ENCODE assay signal across 12 mouse cellular contexts in the genomic region with DNA sequence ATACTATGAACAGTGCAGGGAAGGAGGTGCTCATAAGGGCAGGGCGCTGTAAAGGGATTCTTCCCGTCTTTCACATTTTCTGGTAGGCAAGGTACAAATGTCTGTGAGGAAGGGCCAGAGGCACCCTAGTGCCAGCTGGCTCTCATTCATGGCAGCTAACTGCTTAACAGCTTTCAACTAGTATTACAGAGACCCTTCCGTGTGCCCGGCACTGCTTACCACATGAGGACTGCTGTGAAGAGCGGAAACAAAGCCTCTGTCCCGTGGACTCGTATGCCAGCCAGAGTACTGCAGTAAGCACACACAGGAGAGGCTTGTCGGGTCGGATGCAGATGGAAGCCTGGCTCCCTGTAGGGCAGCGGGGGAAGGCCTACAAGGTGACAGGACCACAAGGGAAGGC.
DNase-seq lines count a peak whose midpoint lies in the region; ATAC-seq and TF ChIP-seq lines count a peak whose summit lies in the region.
"Had no signal": no experiment of that assay in that cellular context is flagged by ENCODE, and none has a peak within 500 bp of the region (broad histone marks: within the 10 kb centered on the region; RNA-seq: fewer than 3 reads in every experiment).

No protein-coding gene starts in this region.

- ATAC-seq in forebrain, embryonic 11.5 days (replicated peaks; ENCODE audit: low FRiP score) = no peak
- peak; percentile 55; the same call in 1 of the 2 replicates for ATAC-seq in midbrain, embryonic 13.5 days
- no peak for ATAC-seq in embryonic facial prominence, embryonic 13.5 days (ENCODE audit: insufficient number of reproducible peaks, insufficient read depth, low FRiP score, low TSS enrichment, low read depth)
- no peak for ATAC-seq in midbrain, postnatal 0 days (ENCODE audit: low FRiP score)
- ATAC-seq: lung, postnatal 0 days had no signal

- H3K9me3 ChIP-seq in forebrain, embryonic 10.5 days = no peaks in the 10 kb centered on the region
- H3K9me3 ChIP-seq in forebrain, embryonic 11.5 days (ENCODE audit: control insufficient read depth, low read length) = no peaks in the 10 kb centered on the region
- no peaks in the 10 kb centered on the region for H3K9me3 ChIP-seq in midbrain, embryonic 13.5 days
- H3K9me3 ChIP-seq in midbrain, embryonic 10.5 days (replicated peaks) = no peaks in the 10 kb centered on the region
- H3K9me3 ChIP-seq in embryonic facial prominence, embryonic 13.5 days = no peaks in the 10 kb centered on the region
- no peaks in the 10 kb centered on the region for H3K9me3 ChIP-seq in midbrain, postnatal 0 days (ENCODE audit: low read length)

- WGBS in forebrain, embryonic 10.5 days = 81% methylated on average over 10 of the region's 10 CpGs
- WGBS in forebrain, embryonic 11.5 days = 76% methylated on average over 10 of the region's 10 CpGs
- WGBS in midbrain, embryonic 13.5 days = 78% methylated on average over 10 of the region's 10 CpGs
- WGBS in midbrain, embryonic 10.5 days = 79% methylated on average over 10 of the region's 10 CpGs
- WGBS in embryonic facial prominence, embryonic 13.5 days = 40% methylated on average over 10 of the region's 10 CpGs
- WGBS in midbrain, postnatal 0 days = 48% methylated on average over 10 of the region's 10 CpGs

- no peak for DNase-seq in forebrain, embryonic 10.5 days (ENCODE audit: extremely low spot score, low spot score)
- no peak for DNase-seq in forebrain, embryonic 11.5 days (ENCODE audit: low spot score)
- DNase-seq in midbrain, embryonic 10.5 days (ENCODE audit: low spot score) = no peak
- peak; percentile 67 for DNase-seq in midbrain, postnatal 0 days (ENCODE audit: low spot score)
- DNase-seq in retina, postnatal 1 day = no peak
- DNase-seq in Muller cell, postnatal 12 days (ENCODE audit: inconsistent ontology term) = no peak
- DNase-seq: heart, adult 18-20 months; liver; thymus, postnatal 14 days had no signal

- 0 out of 2 replicates have a peak, but pooled peaks cover 4% of the 10 kb centered on the region for H3K27me3 ChIP-seq in forebrain, embryonic 10.5 days (ENCODE audit: poor library complexity, severe bottlenecking)
- no peaks in the 10 kb centered on the region for H3K27me3 ChIP-seq in forebrain, embryonic 11.5 days (ENCODE audit: control insufficient read depth, insufficient read depth, low read length)
- no peaks in the 10 kb centered on the region for H3K27me3 ChIP-seq in midbrain, embryonic 13.5 days
- no peaks in the 10 kb centered on the region for H3K27me3 ChIP-seq in midbrain, embryonic 10.5 days (ENCODE audit: low read depth, poor library complexity, severe bottlenecking)
- H3K27me3 ChIP-seq in embryonic facial prominence, embryonic 13.5 days = no peaks in the 10 kb centered on the region
- H3K27me3 ChIP-seq in midbrain, postnatal 0 days (ENCODE audit: insufficient read depth, low read length) = no peaks in the 10 kb centered on the region

- H3K27ac ChIP-seq in forebrain, embryonic 10.5 days = peak overlapping the region; percentile 40; the same call in 1 of the 2 replicates
- H3K27ac ChIP-seq in forebrain, embryonic 11.5 days (ENCODE audit: low read depth, low read length) = no peak overlapping the region
- H3K27ac ChIP-seq in midbrain, embryonic 13.5 days = no peak overlapping the region
- H3K27ac ChIP-seq in midbrain, embryonic 10.5 days (replicated peaks) = no peak overlapping the region
- peak overlapping the region; percentile 36 for H3K27ac ChIP-seq in embryonic facial prominence, embryonic 13.5 days
- no peak overlapping the region for H3K27ac ChIP-seq in midbrain, postnatal 0 days (ENCODE audit: low read depth, low read length)

- no peak overlapping the region for H3K4me3 ChIP-seq in forebrain, embryonic 10.5 days
- H3K4me3 ChIP-seq in forebrain, embryonic 11.5 days (ENCODE audit: low read depth, low read length) = no peak overlapping the region
- H3K4me3 ChIP-seq in midbrain, embryonic 13.5 days (replicated peaks) = no peak overlapping the region
- no peak overlapping the region for H3K4me3 ChIP-seq in midbrain, embryonic 10.5 days
- no peak overlapping the region for H3K4me3 ChIP-seq in embryonic facial prominence, embryonic 13.5 days
- H3K4me3 ChIP-seq in midbrain, postnatal 0 days (ENCODE audit: low read depth, low read length) = no peak overlapping the region

- H3K4me1 ChIP-seq in forebrain, embryonic 10.5 days = peaks cover 4% of the 10 kb centered on the region; the same call in 1 of the 2 replicates
- no peaks in the 10 kb centered on the region for H3K4me1 ChIP-seq in forebrain, embryonic 11.5 days (replicated peaks; ENCODE audit: control insufficient read depth, insufficient read depth, low read length)
- H3K4me1 ChIP-seq in midbrain, embryonic 13.5 days (replicated peaks) = peaks cover 4% of the 10 kb centered on the region; the same call in 1 of the 2 replicates
- H3K4me1 ChIP-seq in midbrain, embryonic 10.5 days = no peaks in the 10 kb centered on the region
- peaks cover 24% of the 10 kb centered on the region for H3K4me1 ChIP-seq in embryonic facial prominence, embryonic 13.5 days
- 0 out of 2 replicates have a peak, but pooled peaks cover 8% of the 10 kb centered on the region for H3K4me1 ChIP-seq in midbrain, postnatal 0 days (ENCODE audit: insufficient read depth, low read length)

- H3K9ac ChIP-seq in forebrain, embryonic 11.5 days (ENCODE audit: low read length) = no peak overlapping the region
- H3K9ac ChIP-seq in midbrain, embryonic 13.5 days (replicated peaks) = no peak overlapping the region
- no peak overlapping the region for H3K9ac ChIP-seq in embryonic facial prominence, embryonic 13.5 days
- H3K9ac ChIP-seq in midbrain, postnatal 0 days (replicated peaks; ENCODE audit: low read length, poor library complexity, severe bottlenecking) = no peak overlapping the region

- H3K4me2 ChIP-seq in forebrain, embryonic 11.5 days (ENCODE audit: low read depth, low read length, severe bottlenecking) = no peak overlapping the region
- no peak overlapping the region for H3K4me2 ChIP-seq in midbrain, embryonic 13.5 days (replicated peaks)
- H3K4me2 ChIP-seq in embryonic facial prominence, embryonic 13.5 days = peak overlapping the region; percentile 29; the same call in 1 of the 2 replicates
- H3K4me2 ChIP-seq in midbrain, postnatal 0 days (ENCODE audit: low read depth, low read length, poor library complexity, severe bottlenecking) = no peak overlapping the region

- TF ChIP-seq CTCF in midbrain, postnatal 0 days (IDR thresholded peaks at IDR 0.05) = no peak

- no peaks in the 10 kb centered on the region for H3K36me3 ChIP-seq in forebrain, embryonic 10.5 days (replicated peaks)
- H3K36me3 ChIP-seq in forebrain, embryonic 11.5 days (ENCODE audit: control insufficient read depth, insufficient read depth, low read length) = no peaks in the 10 kb centered on the region
- no peaks in the 10 kb centered on the region for H3K36me3 ChIP-seq in midbrain, embryonic 13.5 days
- no peaks in the 10 kb centered on the region for H3K36me3 ChIP-seq in midbrain, embryonic 10.5 days
- no peaks in the 10 kb centered on the region for H3K36me3 ChIP-seq in embryonic facial prominence, embryonic 13.5 days
- H3K36me3 ChIP-seq in midbrain, postnatal 0 days (ENCODE audit: insufficient read depth, low read length) = no peaks in the 10 kb centered on the region

Comparison
In these comparisons a context has a peak if more than half of its experiments do, and no peak if none do; other contexts are left out.
1. H3K27ac ChIP-seq: peak in forebrain, embryonic 10.5 days (single experiment) and embryonic facial prominence, embryonic 13.5 days (single experiment); none in forebrain, embryonic 11.5 days (single experiment), midbrain, embryonic 13.5 days (single experiment), midbrain, embryonic 10.5 days (single experiment) and midbrain, postnatal 0 days (single experiment).